Mouse (Mus musculus): ENCODE measurements around the gene Mrpl54.

Gene Mrpl54

DNA sequence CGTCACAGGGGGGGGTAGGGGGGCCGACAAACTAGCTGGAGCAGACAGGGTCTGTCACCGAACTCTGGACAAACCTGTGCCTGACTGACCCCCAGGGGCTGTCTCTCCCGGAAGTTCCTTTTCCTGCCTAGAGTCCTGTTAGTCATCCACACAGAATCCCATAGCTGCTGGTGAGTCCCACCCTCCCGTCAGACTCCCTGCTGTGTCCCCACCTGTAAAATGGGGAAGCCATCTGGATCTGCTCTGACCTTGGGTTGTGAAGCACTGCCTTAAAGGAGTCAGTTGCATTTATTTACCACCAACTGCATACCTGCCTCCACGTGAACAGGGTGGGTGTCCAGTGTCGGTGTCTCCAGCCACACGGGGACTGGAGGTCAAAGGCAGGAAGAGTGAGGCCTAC lies 27.7 kb upstream of the Mrpl54 start:
- in situ Hi-C loops (cut with MboI): loop anchor here (10.0 kb wide), 1 partner anchor 50 kb away; the partner anchor contains the start of gene Gipc3

DNA sequence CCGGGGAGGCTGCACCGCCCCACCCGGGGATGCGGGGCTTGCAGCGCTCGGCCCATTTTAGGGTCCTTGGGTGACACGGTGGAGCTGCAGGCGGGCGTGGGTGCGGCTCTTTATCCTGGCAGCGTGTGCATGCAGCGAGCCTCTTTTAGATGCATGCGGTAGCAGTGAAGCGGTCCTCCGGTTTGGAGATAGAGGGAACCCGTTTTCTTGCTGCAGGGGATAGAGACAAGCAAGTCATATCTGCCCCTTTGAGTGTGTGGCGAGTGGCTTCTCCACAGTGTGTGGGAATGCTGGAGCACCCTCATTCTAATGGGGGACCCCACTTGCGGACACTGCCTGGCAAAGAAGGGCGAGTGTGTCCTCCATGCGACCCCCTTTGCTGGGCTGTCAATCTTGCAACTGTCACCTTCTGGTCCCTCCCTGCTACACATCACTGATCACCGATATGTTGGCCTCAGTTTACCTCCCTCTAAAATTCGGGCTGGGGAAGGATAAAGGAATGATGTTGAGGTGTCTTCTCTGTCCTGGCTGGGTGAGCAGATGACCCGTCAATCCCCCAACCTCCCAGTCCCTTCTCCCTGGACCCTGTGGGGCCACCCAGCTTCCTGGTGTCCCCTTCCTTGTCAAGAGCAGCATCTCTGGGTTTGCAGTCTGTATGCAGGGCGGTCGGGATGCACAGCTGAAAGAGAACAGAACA lies 26.7 kb upstream of the Mrpl54 start:
- in situ Hi-C loops (cut with MboI): loop anchor here (10.0 kb wide), 1 partner anchor 51 kb away; the partner anchor contains the start of gene Gipc3

DNA sequence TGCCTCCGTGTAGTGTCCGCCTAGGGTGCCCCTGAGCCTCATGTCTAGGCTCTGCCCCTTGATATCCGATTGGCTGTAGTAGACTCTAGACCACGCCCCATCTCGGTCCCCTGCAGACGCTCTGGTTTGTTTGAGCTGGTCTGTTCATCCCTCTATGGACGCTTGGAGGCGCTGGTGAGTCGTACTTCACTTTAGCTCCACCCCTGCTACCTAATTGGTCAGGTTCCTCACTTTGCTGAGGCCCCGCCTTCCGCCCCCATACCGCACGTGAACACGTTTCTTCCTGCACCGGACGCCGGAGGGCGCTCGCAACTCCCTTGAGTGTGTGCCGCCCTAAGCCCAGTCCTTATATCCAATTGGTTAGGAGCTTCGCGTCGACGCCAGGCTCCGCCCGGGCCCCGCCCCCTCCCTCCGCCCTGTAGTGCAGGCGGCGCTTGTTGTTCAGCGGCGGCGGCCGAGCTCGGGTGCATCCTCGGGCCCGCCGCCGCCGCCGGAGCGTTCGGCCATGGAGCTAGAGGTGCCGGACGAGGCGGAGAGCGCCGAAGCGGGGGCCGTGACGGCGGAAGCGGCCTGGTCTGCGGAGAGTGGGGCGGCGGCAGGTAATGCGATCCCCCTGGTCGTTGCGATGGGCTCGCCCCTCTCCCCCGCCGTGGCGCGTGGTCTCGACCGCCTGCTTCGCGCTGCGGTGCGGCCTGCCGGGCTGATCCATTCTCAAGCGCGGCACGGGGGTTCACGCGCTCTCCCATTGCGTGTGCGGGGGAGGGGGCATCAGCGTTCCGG lies 26.0 kb upstream of the Mrpl54 start, which contains the start of gene Pip5k1c:
Pip5k1c (plus strand) TSS at position 410 of the 780 bp plus-strand sequence.
- in situ Hi-C loops (cut with MboI): loop anchor here (10.0 kb wide), 1 partner anchor 52 kb away; the partner anchor contains the start of gene Gipc3

DNA sequence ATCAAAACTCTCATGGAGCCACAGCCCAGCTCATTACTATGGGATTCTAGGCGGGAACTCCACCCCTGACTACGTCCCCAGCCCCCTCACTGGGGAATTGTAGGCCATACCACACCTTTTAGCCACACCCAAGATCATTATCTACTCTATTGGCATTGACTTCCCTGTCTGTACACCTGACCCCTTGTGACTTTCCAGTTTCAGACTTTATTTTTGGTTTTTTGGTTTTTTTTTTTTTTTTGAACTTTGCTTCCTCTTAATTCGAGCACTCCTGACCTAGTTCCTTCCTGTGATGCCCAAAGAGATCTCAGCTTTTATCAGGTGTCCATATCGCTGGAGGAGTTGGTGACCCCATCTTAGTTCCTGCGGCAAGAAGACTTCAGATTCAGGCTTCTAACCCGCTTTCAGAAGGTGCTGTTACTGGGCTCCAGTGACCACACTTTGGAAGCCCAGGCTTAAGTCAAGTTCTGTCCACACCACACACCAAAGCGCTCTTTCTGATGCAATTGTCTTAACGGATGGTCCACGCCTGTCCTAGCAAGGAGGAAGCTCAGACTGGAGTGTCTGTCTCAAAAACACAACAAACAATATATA lies 24.9 kb upstream of the Mrpl54 start, which contains the start of gene Tjp3:
Tjp3 (minus strand) TSS at position 71 of the 594 bp plus-strand sequence.
- in situ Hi-C loops (cut with MboI): loop anchor here (10.0 kb wide), 1 partner anchor 53 kb away; the partner anchor contains the start of gene Gipc3

DNA sequence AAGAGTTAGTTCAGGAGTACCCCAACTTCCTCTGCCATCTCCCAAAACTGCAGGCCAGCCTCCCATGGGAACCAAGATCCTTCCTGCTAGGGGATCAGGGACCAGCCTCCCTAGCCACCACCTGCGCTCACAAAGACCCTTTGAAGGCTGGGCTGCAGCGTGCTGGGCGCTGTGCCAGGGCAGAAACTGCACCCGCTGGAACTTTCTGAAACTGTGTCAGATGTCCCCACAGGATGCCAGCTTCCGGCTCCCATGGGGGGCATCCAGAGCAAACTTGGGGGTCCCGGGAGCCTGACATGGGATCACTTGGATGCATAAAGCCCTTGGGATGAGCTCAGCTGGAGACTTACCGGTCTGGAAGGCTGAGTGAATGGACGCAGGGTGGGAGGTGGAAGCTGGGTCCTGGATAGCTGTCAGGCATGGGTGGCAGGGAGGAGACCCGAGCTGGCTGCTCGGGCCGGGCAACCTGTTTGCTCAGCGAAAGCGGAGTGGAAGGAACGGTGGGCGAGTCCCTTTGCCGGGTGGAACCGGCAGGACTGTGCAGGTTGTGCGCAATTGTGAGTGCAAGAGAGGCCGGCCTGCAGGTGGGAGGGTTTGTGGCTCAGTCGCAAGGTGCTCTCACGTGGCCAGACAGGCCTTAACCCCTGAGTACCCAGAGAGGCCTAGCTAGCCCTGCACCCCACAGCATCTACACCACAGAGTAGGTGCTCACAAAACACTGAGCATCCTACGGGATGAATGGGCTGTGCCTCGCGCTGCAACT lies 24.1 kb upstream of the Mrpl54 start:
- in situ Hi-C loops (cut with MboI): loop anchor here (10.0 kb wide), 1 partner anchor 54 kb away; the partner anchor contains the start of gene Gipc3

DNA sequence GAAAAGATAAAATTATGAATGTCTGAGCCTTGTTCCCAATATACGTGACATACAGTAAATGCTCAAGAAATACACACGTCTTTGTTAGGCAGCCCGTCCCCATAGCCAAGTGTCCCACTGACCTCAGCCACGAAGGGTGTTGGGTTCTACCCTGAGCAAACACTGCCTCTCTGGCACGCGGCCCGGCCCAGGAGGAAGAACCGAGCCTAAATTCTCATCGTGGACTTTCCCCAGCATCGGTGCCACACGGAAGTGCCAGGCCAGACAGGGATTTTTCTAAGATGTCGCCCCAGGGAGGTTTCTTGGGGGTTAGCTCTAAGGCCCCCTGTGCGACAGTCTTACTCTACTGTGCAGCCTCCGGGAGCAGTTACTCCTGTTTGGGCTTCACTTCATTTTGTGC lies 23.1 kb upstream of the Mrpl54 start:
- in situ Hi-C loops (cut with MboI): loop anchor here (10.0 kb wide), 1 partner anchor 55 kb away; the partner anchor contains the start of gene Gipc3

DNA sequence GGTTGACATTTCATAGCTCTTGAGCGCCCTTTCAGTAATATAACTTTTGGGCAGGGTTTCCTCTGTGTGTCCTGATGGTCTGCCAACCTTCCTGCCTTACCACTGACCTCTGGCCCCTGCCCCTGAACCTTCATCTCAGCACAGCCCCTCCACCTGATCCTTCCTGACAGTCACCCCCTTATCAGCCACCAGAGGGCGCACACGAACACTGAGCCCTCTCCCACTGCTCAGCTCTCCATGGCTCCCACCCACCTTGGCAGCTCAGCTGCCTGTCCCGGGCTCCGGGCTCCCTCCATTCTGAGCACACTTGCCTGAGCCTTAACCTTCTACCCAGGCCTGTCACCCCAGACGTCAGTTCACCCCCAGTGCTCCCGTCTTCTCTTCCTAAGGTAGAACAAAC lies 22.5 kb upstream of the Mrpl54 start:
- in situ Hi-C loops (cut with MboI): no loop called here

DNA sequence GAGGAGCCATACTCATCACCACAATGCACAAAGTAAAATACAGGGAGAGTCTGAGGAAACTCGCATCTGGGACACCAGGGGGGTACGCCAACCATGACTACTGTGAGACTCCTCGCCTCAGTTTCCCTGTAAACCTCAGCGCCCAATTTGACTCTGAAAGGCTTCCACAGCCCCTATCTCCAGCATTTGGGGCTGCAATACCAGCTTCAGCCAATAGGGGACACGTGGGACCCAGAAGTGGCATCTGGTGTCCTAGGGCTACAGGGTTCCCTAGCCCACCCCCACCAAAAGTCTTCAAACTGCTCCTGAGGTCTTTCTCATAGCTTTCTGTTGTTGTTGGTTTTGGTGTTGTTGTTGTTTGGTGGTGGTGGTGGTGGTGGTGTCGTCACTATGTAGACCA lies 21.9 kb upstream of the Mrpl54 start:
- in situ Hi-C loops (cut with MboI): no loop called here

DNA sequence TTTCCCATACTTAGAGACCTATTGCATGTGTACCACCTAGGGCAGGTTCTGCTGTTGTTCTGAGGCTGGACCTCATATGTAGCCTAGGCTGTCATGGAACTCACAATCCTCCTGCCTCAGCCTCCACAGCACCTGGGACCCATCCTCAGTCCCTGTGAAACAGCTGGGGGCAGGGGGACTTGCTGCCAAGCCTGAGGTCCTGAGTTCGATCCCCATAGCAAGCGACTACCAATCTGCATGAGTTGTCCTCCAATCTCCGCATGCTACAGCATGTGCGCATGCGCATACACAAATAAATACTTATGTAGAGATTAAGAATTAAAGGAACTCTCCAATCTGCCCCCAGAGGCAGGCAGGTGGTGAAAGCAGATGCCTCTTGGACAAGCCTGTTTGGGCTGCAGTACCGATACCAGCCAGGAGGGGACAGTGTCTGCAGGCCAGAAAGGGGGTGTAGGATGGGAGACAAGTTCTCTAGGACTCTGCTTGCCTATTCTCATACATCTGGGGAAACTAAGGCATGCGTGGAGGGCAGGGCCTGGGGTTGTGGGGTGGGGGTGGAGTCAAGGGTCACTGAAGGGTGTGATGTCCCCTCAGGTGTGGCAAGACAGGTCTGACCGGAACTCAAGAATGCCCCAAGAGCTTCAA lies 20.9 kb upstream of the Mrpl54 start:
- in situ Hi-C loops (cut with MboI): no loop called here

DNA sequence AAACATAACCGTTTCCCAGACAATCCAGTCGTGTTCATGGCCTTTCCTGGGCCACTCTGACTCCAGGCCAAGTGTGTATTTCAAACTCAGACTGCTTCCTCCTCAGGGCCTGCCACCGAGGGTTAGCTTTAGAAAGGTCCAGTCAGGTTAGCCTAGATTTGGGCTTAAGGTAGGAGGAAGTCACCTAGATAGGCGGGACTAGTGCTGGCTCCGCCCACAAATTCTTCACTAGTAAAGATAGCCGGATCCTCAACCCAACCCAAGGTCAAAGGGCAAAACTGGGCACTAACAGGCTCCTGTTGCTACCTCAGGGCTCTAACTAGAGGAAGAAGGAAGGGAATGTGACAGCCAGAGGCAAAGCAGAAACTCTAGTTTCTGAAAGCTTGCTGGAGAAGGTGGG lies 19.9 kb upstream of the Mrpl54 start:
- in situ Hi-C loops (cut with MboI): no loop called here

DNA sequence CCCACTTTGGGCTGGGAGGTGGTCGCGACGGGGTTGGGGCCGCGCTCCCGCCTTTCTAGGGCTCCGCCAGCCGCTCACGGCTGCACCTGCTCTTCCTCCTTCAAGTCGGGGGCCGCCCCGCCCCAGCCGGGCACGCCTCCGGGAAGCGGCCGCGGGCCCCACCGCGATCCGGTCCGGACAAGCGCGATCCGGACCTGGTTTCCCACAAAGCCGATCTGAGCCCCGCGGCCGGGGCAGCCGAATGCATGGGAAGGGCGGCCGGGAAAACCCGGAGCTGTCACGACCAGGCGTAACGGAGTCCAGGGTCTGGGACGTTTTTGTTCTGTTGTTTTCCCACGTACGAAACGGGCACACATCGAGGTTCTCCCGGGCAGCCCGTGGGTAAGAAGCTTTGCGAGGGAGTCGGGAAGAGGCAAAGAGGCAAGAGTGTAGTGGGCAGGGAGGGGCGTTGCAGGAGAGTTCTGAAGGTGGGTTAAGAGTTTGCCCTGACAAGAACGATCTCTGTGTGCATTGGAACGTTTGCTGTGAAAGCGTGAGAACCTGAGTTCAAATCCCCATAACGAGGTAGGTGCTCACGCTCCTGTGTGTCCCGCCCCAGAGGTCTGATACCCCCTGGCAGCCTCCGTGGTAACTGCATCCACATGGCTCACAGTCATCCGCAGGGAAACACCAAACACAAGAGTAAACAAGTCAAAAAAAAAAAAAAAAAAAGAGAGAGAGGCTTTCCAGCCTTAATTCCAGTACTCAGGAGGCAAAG lies 19.1 kb upstream of the Mrpl54 start:
- in situ Hi-C loops (cut with MboI): no loop called here

DNA sequence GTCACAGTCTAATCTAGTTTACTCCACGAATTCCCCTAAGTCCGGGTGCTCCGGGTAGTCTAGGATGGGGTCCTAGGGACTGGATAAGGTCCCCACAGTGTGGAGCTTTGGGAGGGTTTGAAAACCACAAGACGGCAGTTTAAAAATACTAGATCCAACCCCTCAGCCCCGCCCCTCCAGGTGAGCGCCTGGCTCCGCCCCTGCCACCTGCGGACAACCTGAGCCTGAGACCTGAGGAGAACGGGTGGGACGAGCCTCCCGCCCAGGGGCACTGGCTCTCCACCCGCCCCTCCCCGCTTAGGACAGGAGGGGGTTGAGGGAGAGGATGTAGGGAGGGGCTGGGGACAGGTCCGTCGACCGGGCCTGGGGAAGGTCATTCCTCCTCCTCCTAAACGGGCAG lies 18.0 kb upstream of the Mrpl54 start:
- in situ Hi-C loops (cut with MboI): no loop called here

DNA sequence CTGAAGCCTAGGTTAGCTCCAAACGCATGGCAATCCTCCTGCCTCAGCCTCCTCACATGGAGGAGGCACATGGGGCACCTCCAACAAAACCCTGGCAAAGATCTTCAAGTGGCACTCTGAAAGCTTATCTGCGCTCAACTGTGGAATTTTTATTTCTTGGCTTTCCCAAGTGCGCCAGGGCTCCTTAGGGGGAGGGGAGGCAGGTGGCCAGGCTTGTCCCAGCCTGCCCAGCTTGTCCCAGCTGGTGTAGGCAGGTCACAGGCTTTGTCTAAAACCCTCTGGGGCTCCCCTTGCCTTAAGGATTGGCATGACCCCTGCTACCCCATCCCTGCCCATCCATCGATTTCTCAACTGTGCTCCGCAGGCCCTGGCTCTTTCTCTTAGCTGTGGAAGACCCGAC lies 17.5 kb upstream of the Mrpl54 start:
- in situ Hi-C loops (cut with MboI): no loop called here

DNA sequence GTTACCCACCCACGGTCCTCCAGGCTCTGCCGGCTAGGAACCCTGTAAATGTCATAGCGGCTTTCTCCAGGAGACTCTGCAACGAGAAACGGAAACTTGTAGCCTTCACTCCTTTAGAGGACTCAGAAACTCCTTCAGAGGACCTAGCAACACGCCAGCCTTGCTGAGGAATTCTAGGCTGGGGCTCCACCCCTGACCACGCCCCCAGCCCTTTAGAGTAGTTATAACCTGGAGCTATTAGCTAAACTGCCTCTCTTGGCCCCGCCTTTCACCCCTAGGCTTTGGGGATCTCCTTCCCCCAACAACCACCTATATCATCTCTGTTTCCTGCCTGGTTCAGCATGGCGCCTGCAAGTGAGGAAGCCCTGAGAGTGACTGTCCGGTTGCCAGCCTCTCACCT lies 12.8 kb upstream of the Mrpl54 start:
- in situ Hi-C loops (cut with MboI): no loop called here

DNA sequence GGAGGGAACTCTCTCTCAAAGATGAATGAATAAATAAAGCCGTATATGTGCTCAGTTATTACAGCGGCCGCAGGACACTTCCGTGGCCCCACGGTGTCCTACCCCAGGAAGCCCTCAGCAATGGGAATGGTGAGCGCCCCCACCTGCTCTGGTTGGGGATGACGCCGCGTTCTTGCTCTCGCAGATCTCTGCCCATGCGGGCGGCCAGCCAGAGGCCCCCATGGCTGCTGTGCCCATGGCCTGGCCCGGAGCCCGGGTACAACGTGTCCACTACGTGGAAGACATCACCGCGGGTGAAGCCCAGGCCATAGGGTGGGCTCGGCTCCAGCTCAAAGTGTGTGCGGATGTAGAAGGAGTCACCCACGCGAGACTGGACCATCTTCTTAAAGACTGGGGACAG lies 10.9 kb upstream of the Mrpl54 start:
- in situ Hi-C loops (cut with MboI): no loop called here

DNA sequence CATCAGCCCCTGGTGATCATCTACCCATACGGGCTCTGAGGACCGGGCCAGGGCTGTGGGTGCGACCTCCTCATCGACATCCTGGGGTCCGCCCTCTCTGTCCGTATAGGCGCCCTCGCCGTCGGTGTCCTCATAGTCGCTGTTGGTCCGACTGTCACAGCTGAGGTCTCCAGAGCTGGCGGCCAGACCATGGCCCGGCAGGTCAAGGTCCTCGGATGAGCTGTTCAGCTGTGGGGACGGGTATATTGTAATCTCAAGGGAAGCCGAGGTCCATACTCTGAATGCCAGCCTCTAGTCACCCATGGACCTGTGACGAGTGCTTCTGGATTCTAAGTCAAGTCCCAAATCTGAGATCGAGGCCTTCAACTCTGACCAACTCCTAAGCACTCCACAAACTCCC lies 7.1 kb upstream of the Mrpl54 start:
- in situ Hi-C loops (cut with MboI): no loop called here

DNA sequence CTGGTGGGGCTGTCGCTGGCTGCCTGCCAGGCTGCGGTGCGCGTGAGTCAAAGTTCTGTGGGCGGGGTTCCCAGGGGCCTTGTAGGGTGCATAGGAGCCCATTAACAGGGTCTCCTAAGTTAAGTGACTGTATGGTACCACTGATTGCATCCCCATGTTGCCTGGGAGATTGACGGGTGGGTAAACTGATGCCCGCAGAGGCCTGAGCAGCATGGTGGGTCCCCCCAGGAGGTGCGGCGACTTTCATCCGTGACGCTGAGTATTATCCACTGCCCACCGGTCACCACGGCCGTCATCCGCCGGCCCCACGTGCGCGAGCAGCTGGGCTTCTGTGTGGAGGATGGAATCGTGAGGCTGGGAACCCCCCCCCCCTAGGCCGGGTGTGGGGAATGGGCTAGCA lies 5.6 kb upstream of the Mrpl54 start:
- in situ Hi-C loops (cut with MboI): no loop called here

DNA sequence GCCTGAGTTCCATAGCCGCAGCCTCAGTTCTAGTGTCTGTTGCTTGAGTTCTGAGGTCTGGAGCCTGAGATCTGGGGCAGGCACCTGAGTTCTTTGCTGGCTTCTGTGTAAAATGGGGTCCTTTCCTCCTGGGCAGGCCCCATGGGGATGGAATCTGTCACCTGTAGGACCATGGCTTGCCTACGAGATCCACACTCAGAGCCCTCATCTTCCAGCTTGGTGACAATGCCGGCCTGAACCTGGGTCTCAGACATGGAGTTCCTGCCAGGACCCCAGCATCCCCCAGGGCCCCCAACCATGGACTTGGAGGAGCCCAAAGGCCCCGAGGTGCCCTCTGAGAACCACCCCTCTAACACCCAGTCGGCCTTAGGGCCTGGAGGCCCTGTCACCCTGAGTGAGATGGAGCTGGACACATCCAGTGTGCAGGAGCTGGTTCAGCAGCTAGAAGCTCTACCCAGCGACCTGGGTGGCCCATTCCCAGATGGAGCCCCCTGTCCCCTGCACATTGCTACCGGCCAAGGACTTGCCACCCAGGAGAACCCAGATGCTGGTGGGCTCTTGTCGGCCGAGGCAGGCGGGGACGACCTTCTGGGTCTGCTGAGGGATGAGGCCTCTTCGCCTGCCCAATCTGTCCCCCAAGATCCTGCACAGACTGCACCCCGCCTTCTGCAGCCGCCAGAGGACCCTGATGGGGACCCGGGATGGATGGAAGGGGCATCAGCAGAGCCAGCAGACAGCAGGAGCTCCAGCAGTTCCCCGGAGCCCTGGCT lies 2.1 kb upstream of the Mrpl54 start:
- in situ Hi-C loops (cut with MboI): no loop called here

DNA sequence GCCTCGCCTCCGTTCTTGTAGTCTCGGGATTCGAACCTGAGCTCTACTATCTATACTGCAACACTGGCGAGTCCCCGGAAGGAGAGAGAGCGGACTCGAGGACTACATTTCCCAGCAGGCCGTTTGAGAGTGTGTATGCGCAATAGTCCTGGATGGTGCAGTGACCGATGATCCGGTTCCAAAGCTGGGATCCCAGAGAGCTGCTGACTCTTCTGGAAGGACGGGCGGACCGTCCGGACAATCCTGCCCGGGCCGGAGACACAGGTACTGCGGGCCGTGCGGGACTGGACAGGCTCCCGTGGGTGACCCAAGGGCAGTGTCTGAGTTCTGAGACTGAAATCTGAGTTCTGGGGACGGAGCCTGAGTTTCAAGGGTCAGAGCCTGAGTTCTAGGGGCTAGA lies 1.3 kb upstream of the Mrpl54 start:
- in situ Hi-C loops (cut with MboI): no loop called here

DNA sequence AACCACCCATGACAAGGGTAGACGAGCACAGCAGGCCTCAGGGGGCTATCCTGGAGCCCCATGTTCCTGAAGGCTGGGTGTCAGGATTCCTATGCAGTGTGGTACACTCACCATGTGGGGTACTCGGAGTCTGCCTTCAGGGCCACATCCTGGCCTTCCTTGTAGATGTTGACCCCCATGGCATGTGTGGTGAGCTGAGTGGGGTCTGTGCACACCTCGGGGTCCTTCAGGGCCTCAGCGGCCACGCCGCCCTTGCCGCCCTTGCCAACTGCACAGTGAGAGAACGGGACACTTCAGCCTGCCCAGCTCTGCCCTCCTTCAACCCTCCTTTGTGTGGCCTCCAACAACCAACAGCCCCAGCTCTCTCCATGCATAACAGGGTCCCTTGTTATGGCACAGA lies 1.2 kb downstream of the Mrpl54 start:
- in situ Hi-C loops (cut with MboI): no loop called here

Data from mature B cell (primary cell).